Mouse (Mus musculus): ENCODE data around the gene Gpr68.

Gene Gpr68

GRCm38 (mm10) chr12:100925644-100926619 lies 17.9 kb upstream of the Gpr68 start:
- in situ Hi-C loops (cut with MboI; ENCODE audit: low pct_unique_long_range_greater_than_20kb in 1 of 2, low sequenced_read_pairs in 2 of 2, unreplicated experiment in 1 of 2): no loop called here

GRCm38 (mm10) chr12:100924646-100925339 lies 16.8 kb upstream of the Gpr68 start:
- in situ Hi-C loops (cut with MboI; ENCODE audit: low pct_unique_long_range_greater_than_20kb in 1 of 2, low sequenced_read_pairs in 2 of 2, unreplicated experiment in 1 of 2): no loop called here

GRCm38 (mm10) chr12:100910731-100911130 lies 2.7 kb upstream of the Gpr68 start:
- in situ Hi-C loops (cut with MboI; ENCODE audit: low pct_unique_long_range_greater_than_20kb in 1 of 2, low sequenced_read_pairs in 2 of 2, unreplicated experiment in 1 of 2): loop anchor here (5.0 to 10.0 kb wide), 2 partner anchors 58 to 66 kb away; no protein-coding TSS in a partner anchor

- in situ Hi-C loops (cut with MboI; ENCODE audit: low pct_unique_long_range_greater_than_20kb in 1 of 2, low sequenced_read_pairs in 2 of 2, unreplicated experiment in 1 of 2): loop anchor here (5.0 to 10.0 kb wide), 2 partner anchors 57 to 65 kb away; no protein-coding TSS in a partner anchor
These were observed 1.8 kb upstream of the Gpr68 start for GRCm38 (mm10) chr12:100909765-100910164.

GRCm38 (mm10) chr12:100908298-100909034 lies 468 bp upstream of the Gpr68 start:
- in situ Hi-C loops (cut with MboI; ENCODE audit: low pct_unique_long_range_greater_than_20kb in 1 of 2, low sequenced_read_pairs in 2 of 2, unreplicated experiment in 1 of 2): no loop called here

- in situ Hi-C loops (cut with MboI; ENCODE audit: low pct_unique_long_range_greater_than_20kb in 1 of 2, low sequenced_read_pairs in 2 of 2, unreplicated experiment in 1 of 2): no loop called here
These were observed 1.1 kb downstream of the Gpr68 start for GRCm38 (mm10) chr12:100906861-100907260.

GRCm38 (mm10) chr12:100903761-100904160 lies 4.2 kb downstream of the Gpr68 start:
- in situ Hi-C loops (cut with MboI; ENCODE audit: low pct_unique_long_range_greater_than_20kb in 1 of 2, low sequenced_read_pairs in 2 of 2, unreplicated experiment in 1 of 2): no loop called here

- in situ Hi-C loops (cut with MboI; ENCODE audit: low pct_unique_long_range_greater_than_20kb in 1 of 2, low sequenced_read_pairs in 2 of 2, unreplicated experiment in 1 of 2): no loop called here
These were observed 6.6 kb downstream of the Gpr68 start for GRCm38 (mm10) chr12:100901386-100901785.

GRCm38 (mm10) chr12:100900901-100901300 lies 7.1 kb downstream of the Gpr68 start:
- in situ Hi-C loops (cut with MboI; ENCODE audit: low pct_unique_long_range_greater_than_20kb in 1 of 2, low sequenced_read_pairs in 2 of 2, unreplicated experiment in 1 of 2): no loop called here

- in situ Hi-C loops (cut with MboI; ENCODE audit: low pct_unique_long_range_greater_than_20kb in 1 of 2, low sequenced_read_pairs in 2 of 2, unreplicated experiment in 1 of 2): no loop called here
These were observed 8.8 kb downstream of the Gpr68 start for GRCm38 (mm10) chr12:100899111-100899640.

- in situ Hi-C loops (cut with MboI; ENCODE audit: low pct_unique_long_range_greater_than_20kb in 1 of 2, low sequenced_read_pairs in 2 of 2, unreplicated experiment in 1 of 2): no loop called here
These were observed 10.0 kb downstream of the Gpr68 start for GRCm38 (mm10) chr12:100897736-100898650.

GRCm38 (mm10) chr12:100896661-100897060 lies 11.3 kb downstream of the Gpr68 start:
- in situ Hi-C loops (cut with MboI; ENCODE audit: low pct_unique_long_range_greater_than_20kb in 1 of 2, low sequenced_read_pairs in 2 of 2, unreplicated experiment in 1 of 2): no loop called here

GRCm38 (mm10) chr12:100895504-100895903 lies 12.5 kb downstream of the Gpr68 start:
- in situ Hi-C loops (cut with MboI; ENCODE audit: low pct_unique_long_range_greater_than_20kb in 1 of 2, low sequenced_read_pairs in 2 of 2, unreplicated experiment in 1 of 2): no loop called here

- in situ Hi-C loops (cut with MboI; ENCODE audit: low pct_unique_long_range_greater_than_20kb in 1 of 2, low sequenced_read_pairs in 2 of 2, unreplicated experiment in 1 of 2): no loop called here
These were observed 17.4 kb downstream of the Gpr68 start for GRCm38 (mm10) chr12:100890548-100890947.

- in situ Hi-C loops (cut with MboI; ENCODE audit: low pct_unique_long_range_greater_than_20kb in 1 of 2, low sequenced_read_pairs in 2 of 2, unreplicated experiment in 1 of 2): no loop called here
These were observed 20.2 kb downstream of the Gpr68 start for GRCm38 (mm10) chr12:100887801-100888258.

- in situ Hi-C loops (cut with MboI; ENCODE audit: low pct_unique_long_range_greater_than_20kb in 1 of 2, low sequenced_read_pairs in 2 of 2, unreplicated experiment in 1 of 2): no loop called here
These were observed 21.1 kb downstream of the Gpr68 start for GRCm38 (mm10) chr12:100886877-100887276.

- in situ Hi-C loops (cut with MboI; ENCODE audit: low pct_unique_long_range_greater_than_20kb in 1 of 2, low sequenced_read_pairs in 2 of 2, unreplicated experiment in 1 of 2): no loop called here
These were observed 22.4 kb downstream of the Gpr68 start for GRCm38 (mm10) chr12:100885585-100885984.
